Mouse (Mus musculus): ENCODE data around the gene Samt1.
"Not testable (repeated sequence)": the region's sequence is repeated elsewhere in the genome, so short reads cannot be mapped to it uniquely, and the experiment has no call there.

Samt1 gene

DNA sequence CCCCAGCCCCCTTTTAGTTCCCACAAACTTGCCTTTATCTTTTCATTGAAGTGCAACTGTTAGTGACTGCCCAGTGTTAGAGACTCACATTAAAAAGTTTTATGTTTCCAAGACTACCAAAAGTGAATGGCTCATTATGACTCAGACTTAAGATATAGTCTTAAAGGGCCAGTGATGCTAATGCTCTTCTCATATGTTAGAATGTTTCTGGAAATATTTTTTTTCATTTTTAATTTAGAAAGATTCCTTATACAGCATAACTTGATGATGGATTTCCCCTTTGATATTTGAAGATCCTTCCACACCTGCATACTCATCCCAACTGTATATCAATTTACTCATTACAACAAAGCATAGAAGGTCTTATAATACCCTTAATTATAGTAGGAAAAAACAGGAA lies at the start of gene Samt1:
Gene Samt1 (minus strand): TSS at position 101 of the 400 bp plus-strand sequence.
- not testable (repeated sequence) for DNase-seq (ENCODE audit: low spot score in 2 of 2)

DNA sequence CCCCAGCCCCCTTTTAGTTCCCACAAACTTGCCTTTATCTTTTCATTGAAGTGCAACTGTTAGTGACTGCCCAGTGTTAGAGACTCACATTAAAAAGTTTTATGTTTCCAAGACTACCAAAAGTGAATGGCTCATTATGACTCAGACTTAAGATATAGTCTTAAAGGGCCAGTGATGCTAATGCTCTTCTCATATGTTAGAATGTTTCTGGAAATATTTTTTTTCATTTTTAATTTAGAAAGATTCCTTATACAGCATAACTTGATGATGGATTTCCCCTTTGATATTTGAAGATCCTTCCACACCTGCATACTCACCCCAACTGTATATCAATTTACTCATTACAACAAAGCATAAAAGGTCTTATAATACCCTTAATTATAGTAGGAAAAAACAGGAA lies 42.5 kb upstream of the Samt1 start, which contains the start of gene Gm10057:
Gene Gm10057 (minus strand): TSS at position 101 of the 400 bp plus-strand sequence.
- not testable (repeated sequence) for DNase-seq (ENCODE audit: low spot score in 2 of 2)

DNA sequence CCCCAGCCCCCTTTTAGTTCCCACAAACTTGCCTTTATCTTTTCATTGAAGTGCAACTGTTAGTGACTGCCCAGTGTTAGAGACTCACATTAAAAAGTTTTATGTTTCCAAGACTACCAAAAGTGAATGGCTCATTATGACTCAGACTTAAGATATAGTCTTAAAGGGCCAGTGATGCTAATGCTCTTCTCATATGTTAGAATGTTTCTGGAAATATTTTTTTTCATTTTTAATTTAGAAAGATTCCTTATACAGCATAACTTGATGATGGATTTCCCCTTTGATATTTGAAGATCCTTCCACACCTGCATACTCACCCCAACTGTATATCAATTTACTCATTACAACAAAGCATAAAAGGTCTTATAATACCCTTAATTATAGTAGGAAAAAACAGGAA lies 21.3 kb upstream of the Samt1 start, which contains the start of gene 4921511M17Rik:
Gene 4921511M17Rik (minus strand): TSS at position 101 of the 400 bp plus-strand sequence.
- not testable (repeated sequence) for DNase-seq (ENCODE audit: low spot score in 2 of 2)

DNA sequence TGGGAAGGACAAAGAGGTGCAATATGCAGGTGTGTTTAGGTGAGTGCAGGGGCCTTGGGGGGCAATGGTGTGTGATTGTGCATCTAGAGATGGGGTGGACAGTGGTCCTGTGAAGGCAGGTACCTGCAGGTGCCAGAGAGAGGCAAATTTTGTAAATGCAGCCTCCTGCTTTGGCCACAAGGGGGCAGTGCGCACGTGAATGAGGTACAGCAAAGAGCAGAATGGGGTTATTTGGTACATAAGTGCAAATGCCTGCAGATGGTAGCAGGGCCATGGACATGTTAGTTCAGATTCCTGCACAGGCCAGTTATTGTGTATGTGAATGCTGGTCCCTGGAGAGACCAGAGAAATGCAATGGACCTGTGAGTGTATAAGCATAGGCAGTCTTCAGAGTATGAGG lies 35.5 kb downstream of the Samt1 start:
- not testable (repeated sequence) for DNase-seq (ENCODE audit: low spot score in 2 of 2)

DNA sequence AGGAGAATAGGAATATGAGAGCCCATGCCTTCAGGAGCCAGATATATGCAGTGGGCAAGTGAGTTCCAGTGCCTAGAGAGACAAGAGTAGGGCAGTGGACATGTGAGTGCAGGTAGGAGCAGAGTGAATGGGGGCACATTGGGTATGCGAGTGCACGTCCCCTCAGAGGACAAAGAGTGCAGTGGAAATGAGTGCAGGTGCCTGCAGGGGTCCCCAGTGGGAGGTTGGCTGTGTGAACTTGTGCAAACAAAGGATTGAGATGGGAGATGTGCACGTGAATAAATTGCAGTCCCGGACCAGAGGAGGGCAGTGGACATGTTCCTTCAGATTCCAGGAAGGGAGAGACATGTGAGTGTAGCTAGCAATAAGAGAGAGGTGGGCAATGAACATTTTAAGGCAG lies 36.0 kb downstream of the Samt1 start:
- DNase-seq (ENCODE audit: low spot score in 2 of 2) = not testable (repeated sequence)

DNA sequence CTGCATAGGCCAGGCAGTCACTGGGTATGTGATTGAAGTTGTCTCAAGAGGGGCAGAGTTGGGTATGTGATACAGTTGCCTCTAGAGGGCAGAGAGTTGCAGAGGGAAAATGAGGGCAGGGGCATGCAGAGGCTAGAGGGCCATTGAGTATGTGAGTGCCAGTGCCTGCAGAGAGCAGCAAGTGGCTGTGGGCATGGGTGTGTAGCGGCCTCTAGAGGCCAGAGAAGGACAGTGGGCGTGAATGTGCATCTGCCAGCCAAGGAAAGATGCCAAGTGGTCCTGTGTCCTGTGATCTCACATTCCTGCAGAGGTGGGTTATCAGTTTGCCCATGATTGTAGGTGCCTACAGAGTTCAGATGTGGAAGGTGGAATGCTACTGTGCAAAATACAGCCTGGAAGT lies 38.0 kb downstream of the Samt1 start:
- DNase-seq (ENCODE audit: low spot score in 2 of 2) = no peak

DNA sequence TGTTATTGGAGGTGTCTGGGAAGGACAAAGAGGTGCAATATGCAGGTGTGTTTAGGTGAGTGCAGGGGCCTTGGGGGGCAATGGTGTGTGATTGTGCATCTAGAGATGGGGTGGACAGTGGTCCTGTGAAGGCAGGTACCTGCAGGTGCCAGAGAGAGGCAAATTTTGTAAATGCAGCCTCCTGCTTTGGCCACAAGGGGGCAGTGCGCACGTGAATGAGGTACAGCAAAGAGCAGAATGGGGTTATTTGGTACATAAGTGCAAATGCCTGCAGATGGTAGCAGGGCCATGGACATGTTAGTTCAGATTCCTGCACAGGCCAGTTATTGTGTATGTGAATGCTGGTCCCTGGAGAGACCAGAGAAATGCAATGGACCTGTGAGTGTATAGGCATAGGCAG lies 59.6 kb downstream of the Samt1 start:
- DNase-seq (ENCODE audit: low spot score in 2 of 2) = not testable (repeated sequence)

Measured in urinary bladder, postnatal 36 days (tissue).